Mouse (Mus musculus): ENCODE data around the gene Ralgapa2.

Ralgapa2 gene

DNA sequence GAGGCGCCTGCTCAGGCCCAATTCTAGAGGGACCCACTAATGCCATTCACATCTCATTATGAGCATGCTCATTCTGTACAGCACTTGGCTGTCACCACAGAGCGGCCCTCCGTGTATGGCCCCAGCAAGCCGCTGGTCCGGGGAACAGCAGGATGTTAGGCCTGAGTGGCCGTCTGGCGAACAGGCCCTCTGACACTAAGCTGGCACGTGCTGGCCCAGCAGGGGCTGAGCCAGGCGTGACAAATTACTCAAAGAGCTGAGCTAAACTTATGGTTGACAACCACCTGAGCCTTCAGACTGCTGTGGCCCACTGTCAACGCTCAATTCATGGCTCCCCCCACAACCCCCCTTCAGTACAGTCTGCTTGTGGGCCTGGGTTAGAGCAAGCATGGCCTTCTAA lies 249.9 kb downstream of the Ralgapa2 start:
- DNase-seq (ENCODE audit: extremely low read depth, low read depth, low spot score) = no peak

DNA sequence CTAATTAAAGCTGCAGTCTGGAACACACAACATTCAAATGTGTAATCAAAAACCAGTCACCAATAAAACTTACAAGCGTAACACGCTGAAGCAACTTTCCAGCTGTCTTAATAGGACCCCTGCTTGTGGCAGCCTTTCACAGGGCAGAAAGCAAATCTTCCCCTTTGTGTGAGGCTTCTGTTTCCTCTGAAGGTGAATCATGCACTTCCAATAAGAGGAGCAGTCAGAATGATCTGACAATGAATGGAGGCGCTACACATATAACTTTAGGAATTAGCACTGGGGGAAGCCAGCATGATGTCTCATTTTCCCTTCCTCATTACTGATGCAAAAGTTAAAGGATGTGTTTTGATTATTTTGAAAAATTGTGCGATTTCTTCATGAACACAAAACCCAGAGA lies 251.0 kb downstream of the Ralgapa2 start:
- no peak for DNase-seq (ENCODE audit: extremely low read depth, low read depth, low spot score)

DNA sequence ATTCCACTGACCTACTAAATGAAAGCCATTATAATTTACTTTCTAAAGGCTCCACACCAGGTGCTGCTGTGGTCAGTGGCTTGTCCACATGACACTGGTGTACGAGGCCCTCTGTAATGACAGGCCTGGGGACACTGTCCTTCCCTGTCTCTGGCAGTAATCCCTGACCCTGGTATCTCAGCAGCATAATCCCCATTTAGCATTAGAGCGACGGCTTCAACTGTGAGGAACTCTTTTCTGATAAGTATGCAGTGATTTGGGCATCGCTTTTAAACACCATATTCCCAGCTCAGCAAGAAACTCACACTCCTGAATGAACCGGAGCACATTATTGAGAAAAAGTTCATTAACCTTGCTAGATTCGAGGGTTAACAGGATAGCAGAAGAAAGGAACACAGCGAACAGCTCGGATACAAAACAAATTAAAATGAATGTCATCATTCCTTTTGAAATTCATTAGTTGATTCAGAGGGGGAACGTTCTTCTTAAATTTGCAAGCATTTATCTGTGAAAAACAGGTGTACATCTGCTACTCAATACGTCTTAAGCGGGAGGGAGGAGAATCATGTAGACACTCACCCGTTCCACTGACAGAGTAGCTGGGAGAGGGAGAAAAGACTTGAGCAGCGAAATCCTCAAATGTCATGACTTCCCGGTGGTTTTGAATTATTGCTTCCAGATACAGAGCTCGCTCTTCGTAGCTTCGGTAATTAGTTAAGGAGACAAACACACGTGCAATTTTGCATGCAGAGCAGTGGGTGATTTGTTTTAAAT lies 252.2 kb downstream of the Ralgapa2 start:
- no peak for DNase-seq (ENCODE audit: extremely low read depth, low read depth, low spot score)

DNA sequence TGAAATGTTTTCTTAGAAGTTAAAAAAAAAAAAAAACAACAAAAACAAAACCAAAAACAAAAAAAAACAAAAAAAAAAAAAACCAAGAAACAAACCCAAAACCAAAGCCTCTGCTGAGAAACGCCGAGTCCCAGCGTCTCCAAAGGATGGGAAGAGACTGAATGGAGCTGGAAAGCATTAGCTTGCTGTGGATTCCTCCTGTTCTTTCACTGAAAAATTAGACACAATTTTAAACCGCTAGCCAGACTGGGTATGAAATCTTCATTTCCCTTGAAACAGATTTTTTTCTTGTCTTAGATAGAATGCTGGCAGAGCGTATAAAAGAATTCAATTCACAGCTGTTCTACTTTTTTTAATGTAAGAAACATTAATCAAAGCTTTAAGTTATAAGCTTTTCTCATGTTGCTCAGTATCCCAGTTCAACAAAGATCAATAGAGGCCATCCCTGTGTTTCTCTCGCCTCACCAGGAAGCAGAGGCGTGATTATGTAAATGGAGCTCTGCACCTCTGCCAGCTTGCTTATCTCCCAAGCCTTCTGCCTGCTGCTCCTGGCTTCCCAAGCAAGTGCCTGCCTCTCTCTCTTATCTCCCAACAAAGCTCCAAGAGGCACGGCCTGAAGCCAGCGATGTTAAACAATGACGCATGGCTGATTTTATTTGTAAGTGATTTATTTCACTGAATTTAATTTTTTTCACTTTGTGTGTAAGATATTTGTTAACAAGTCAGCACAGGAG lies 253.2 kb downstream of the Ralgapa2 start:
- no peak for DNase-seq (ENCODE audit: extremely low read depth, low read depth, low spot score)

DNA sequence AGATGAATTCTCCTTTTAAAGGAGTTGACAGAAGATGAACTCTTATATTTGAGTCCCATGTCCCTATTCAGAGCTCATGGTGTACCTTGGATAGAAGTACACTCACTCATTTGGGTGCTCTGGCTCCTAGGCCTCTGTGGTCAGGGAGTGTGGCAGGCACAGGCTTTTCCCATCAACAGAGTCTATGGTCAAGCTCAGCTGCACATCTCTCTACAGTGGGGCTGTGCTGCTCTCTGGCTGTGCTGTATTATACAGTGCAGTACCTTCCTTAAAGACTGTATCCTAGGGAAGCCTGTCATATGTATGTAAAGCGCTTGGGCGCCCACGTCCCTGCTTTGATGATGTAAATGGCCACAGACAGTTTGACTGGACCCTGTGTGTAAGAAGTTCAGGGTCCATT lies 254.5 kb downstream of the Ralgapa2 start:
- no peak for DNase-seq (ENCODE audit: extremely low read depth, low read depth, low spot score)

DNA sequence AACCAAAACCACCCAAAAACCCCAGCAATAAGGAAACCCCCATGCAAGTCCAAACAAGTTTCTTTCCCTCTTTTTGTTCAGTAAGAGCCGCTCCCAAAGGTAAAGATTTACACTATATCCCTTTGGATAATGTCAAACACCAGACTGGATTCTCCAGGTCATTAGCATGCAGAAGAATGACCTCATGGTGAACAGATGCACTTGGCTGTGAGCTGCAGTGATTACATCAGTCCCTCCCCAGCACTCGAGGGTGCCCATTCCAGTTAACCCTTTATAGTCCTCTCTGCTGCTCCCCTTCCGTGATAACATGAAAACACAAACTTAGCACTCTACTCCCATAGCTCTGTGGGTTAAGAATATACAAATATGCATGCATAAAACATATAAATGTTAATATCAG lies 255.1 kb downstream of the Ralgapa2 start:
- no peak for DNase-seq (ENCODE audit: extremely low read depth, low read depth, low spot score)

DNA sequence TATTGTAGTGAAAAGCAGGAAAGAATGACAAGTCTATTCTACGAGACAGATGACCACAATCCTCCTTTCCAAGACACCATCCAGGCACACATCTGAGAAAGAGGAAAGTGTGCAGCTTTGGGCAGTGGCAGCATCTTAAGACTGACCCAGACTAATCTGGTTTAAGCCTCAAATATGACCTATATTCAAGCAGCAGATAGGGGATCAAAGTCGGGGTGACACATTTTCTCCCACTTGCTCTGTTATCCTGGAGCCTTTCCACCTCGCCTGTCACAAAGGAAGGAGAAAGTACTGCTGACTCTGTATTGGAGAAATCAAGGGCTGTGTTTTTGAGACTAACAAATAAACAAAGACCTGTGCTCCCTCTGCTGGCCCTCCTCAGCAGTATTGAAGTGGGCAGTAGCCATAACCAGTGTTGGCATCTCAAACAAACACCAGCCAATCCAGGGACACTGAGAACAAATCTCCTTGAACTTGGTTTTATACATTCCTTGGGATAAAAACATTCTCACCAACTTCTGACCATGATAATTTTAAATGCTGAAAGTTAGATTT lies 255.7 kb downstream of the Ralgapa2 start:
- DNase-seq (ENCODE audit: extremely low read depth, low read depth, low spot score) = no peak

DNA sequence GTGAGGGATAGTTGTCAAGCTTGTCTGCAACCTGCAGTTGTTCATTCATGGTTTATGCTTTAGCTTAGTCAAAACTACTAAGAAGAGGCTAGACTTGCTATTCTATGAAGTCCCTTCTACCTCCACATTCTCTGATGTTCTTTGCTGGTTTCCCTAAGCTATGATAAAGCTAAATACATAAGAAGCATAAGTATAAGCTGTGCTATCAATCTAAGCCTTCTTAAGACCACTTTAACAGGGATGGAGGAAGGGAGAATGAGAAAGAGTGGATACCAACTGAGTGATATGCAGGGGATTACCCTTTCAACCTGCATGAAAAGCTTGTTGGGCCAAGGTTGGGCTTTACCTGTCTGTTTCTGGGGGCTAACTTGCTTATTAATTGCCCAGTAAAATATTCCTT lies 256.5 kb downstream of the Ralgapa2 start:
- DNase-seq (ENCODE audit: extremely low read depth, low read depth, low spot score) = no peak

DNA sequence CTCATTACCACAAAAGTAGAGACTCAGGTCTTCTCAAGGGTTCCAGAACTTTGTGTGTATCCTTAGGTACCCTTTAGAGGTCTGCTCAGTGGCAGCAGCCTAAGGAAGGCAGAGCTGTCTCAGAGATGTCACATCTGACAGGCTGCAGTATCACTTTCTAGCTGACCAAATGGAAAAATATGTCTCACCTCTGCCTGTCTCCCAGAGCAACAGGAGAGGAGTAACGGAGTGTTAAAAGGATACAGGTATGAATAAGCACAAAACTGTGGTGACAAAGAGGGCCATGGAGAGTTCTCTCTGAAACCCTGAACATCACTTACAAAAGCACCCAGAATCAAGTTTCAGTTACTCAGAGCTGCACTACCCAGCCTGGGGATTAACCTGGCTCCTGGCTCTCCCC lies 257.8 kb downstream of the Ralgapa2 start:
- DNase-seq (ENCODE audit: extremely low read depth, low read depth, low spot score) = no peak

DNA sequence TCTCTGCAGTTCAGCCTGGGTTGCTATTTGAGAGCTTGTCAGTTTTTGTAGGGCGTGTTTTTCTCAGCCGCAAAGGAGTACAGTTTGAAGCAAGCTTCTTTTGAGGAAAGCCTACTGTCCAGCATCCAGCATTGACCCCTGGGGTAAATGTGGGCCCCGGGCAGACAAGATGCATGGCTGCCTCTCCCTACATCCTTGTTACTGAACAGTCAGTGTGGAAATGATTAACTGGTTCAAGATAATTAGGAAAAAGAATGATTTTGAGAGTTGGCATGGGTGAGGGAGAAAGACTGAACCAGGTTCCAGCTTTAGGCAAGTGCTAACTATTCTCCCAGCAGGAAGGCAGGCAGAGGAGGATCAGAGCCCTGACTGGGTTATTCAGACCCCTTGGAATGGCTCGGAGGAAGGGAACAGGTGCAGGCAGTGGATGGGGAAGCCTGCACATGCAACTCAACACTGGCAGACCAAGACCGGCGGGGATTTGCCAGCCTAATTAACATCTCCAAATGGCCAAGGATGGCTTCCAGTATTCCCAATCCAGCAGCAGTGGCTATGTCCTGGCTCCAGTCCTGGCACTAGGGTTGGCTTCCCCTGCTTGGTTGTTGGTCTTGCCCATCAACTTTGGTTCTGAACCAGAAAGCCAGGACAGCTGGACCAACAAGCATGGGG lies 261.8 kb downstream of the Ralgapa2 start:
- no peak for DNase-seq (ENCODE audit: extremely low read depth, low read depth, low spot score)

DNA sequence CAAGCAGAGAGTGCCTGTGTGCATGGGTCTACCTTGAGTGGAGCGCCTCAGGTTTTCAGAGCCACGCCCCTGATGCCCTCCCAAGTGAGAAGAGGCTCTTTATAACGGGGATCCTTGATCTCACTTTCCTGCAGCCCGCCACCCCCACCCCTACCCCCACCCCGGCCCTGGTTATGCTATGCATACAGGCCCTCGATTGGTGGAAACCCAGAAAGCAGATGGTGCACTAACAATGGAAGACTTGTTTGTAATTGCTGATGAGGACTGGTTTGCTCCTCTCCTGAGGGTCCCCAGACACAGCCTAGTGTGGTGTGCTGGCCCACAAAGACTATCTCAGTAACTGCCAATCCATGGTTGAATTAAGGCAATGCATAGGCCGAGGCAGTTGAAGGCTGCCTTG lies 263.1 kb downstream of the Ralgapa2 start:
- no peak for DNase-seq (ENCODE audit: extremely low read depth, low read depth, low spot score)

DNA sequence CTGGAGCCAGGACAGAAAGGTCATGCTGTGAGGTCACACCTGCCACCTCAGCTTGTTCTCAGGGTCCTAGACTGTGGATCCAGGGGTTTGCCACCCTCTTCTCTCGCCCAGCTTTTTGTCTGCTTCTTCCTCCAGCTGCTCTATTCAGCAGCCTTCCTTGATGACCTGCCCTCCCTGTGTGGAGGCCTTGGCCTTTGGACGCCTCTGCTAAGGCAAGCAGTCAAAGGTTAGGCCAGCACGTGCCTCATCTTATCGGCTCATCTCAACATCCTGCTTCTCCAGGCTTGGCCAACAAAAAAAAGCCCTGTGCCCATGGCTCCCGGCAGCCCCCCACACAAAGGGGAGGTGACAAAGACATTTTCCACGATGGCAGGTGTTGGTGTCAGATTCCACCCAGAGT lies 264.6 kb downstream of the Ralgapa2 start:
- DNase-seq (ENCODE audit: extremely low read depth, low read depth, low spot score) = no peak

DNA sequence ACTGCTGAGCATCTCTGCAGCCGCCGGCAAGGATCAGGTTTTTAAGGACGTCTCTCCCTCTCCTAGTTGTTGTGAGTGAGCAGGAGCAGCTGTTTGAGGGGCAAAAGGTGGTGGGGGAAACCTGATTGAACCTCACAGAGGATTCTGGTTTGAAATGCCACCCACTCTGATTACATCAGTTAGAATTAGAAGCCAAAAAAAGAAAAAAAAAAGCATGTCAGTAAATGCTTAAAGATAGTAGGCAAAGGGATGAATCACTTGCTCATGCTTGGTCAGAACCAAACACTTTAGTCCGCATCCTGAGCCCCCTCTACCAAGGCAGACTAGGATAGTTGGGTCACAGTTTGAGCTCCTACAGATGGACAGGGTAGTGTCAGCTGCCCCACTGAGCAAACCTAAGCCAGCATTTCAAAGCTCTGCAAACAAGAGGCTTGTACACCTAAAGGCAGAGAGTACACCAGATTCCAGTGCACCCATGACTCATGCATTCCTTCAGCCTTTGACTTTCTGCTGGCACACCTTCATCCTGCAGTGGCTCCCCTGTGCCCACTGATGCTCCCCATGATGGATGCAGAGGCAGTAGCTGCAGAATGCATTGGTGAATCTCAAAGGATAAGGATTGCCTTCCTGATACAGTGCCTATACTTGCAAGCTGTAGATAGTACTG lies 265.6 kb downstream of the Ralgapa2 start:
- no peak for DNase-seq (ENCODE audit: extremely low read depth, low read depth, low spot score)

DNA sequence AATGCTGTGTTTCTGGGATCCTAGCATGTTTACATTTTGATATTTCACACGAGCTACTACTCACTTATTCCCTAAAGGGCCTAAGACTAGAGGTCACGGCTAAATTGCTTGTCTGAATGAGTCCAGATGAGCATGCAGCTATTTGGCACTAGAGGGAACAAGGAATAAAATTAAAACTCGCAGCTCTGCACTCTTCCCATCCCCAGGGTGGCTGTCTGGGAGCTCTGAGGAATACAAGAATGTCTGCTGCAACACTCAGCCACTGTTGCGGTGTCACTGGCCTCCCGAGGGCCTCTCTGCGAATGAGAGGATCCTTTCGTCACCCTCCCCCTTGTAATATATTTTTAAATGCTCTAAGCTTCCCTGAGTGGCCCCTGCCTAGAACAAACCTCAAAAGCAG lies 266.7 kb downstream of the Ralgapa2 start:
- no peak for DNase-seq (ENCODE audit: extremely low read depth, low read depth, low spot score)

DNA sequence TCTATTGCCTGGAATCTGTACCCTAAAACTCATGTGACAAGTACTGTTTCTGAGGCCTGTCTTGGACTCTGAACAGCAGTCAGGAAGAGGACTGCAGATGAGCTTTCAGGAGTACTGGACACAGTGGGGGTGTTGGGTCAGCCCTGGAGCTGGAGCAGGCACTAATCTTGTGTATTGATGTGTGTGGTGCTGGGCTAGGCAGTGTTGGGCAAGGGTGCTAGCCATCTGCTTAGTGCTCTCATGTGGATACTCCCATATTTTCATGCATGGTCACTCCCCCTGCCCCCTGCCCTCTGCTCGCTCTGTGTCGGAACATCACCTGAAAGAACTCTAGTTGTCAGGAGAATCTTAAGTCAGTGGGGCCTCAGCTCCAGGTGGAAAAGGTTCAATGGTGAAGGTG lies 268.1 kb downstream of the Ralgapa2 start:
- DNase-seq (ENCODE audit: extremely low read depth, low read depth, low spot score) = no peak

DNA sequence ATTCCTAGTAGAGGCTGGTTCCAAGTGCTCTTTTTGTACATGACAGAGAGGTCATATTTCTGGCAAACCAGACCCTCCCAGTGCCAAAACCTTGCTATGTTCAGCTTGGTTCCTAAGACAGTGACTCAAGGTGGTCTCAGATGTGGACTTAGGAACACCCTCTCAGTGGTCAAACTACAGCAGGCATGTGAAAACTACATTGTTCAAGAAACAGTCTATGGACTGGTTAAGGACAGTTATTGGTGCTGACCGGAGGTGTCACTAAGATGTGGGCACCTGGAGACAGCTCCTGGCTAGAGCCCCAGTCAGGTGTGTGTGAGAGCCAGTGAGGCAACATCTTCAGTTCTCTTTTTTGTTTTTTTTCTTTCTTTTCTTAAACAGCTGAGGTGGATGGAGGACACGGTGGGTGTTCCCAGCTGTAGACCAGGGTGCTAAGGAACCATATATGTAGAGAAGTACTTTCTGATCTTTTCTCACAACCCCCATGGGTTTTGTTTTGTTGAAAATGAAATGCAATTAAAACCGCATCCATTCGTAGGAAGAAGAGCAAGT lies 272.9 kb downstream of the Ralgapa2 start:
- no peak for DNase-seq (ENCODE audit: extremely low read depth, low read depth, low spot score)

DNA sequence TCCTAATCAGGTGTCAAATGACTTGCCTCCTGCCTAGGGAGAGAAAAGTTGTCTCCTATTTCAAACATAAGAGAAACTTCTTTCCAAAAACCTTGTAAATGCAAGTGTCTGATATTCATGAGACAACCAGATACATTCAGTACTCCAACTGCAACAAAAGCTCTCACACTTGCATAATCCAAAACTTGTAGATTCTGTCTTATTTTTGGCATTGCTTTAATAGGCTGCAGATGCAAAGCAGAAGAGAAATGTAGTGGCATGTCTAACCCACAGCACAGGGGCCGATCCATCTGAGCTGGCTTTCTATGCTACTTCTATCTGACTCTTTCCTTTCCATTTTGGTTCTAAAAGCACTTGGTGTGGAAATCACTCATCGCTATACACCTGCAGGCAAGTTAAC lies 280.7 kb downstream of the Ralgapa2 start:
- no peak for DNase-seq (ENCODE audit: extremely low read depth, low read depth, low spot score)

DNA sequence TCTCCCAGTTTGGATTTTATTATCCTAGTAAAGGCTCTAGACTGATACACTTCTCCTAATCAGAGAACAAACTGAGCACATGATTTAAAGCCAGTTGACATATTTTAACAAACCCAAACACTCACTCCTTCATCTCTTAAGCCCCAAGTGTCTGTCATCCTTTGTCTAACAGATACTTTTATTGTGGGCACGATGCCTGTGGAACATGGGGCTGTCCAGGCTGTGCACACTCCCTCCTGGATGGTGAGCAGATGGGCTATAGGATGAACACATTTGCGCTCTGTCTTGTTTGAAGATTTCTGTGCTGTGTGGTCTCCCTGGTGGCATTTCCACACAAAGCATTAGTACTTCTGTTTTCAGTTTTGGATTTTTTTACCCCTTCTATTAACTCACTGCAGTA lies 283.7 kb downstream of the Ralgapa2 start:
- DNase-seq (ENCODE audit: extremely low read depth, low read depth, low spot score) = no peak

DNA sequence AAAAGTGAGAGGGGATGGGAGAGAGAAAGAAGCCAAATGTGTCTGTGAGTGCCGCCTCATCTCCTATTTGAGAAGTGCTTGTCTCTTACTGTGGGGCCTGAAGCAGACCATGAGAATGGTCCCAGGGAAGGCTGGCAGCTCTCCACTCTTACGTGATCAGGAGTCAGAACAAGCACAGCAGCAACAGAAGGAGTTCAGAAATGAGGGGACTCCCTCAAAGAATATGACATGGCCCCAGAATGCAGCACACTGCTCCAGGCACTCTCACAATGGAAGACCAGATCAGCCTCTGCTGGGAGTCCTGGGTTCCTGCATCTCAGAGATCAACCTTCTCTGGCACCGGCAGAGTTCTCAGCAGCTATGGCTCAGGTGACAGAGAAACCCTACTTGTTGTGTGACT lies 284.5 kb downstream of the Ralgapa2 start:
- no peak for DNase-seq (ENCODE audit: extremely low read depth, low read depth, low spot score)

DNA sequence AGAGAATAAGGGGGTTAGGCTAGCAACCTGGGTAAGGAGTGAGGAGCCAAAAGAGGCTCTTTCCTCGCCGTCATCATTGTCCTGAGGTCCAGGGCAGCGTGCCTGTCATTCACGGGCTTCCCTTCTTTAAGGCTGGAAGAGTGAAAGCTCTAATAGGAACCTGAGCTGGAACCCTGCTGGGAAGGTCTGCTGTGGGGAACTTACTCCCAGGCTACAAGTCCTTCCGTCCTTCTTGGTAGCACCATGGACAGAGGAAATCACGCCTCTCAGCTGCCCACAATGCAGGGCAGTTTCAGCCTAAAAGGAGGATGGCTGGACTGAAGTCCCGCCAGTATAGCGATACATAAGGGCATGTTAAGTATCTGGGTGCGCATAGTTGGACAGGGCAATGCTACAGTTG lies 285.7 kb downstream of the Ralgapa2 start:
- DNase-seq (ENCODE audit: extremely low read depth, low read depth, low spot score) = no peak

DNA sequence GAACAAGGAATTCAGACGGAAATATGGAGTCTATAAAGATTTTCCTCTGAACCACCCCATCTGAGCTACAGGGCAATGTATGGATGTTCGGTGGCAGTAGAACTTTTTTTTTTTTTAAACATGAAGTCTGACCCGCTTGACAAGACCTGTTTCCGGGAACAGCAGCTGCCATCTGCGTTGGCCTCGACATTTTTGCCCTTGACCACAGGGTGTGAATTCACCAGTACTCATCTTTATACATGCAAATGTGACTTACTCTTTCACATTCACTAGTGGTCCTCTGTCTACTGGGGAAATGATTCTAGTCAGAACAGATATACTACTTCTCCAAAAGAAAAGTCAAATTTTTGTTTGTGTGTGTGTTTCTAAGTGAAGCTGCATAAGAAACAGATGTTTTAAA lies 286.3 kb downstream of the Ralgapa2 start:
- DNase-seq (ENCODE audit: extremely low read depth, low read depth, low spot score) = no peak

Data from fat pad, adult 2 months (tissue).